Mouse (Mus musculus) myocyte (in vitro differentiated cells): ENCODE data around the gene Ubr7.

Source experiments
- MYOG ChIP-seq, 3 experiments: IDR thresholded peaks; one replicate each; pipeline ENCODE4 v1.6.1; 2011; ENCODE audit warnings: control low read depth in 2 of 3, low read depth in 2 of 3, mild to moderate bottlenecking in 2 of 3; ENCODE audit not compliant: insufficient read length in 2 of 3, control insufficient read depth in 1 of 3, insufficient read depth in 1 of 3
- POLR2A ChIP-seq: IDR thresholded peaks from one replicate; pipeline ENCODE4 v1.6.1; 2011; ENCODE audit warnings: low read depth, mild to moderate bottlenecking, control low read depth, moderate library complexity; ENCODE audit not compliant: insufficient read length

GRCm38 (mm10) chr12:102826399-102826798 lies 68.6 kb downstream of the Ubr7 start:
- TF ChIP-seq POLR2A (no peak), MYOG (IDR thresholded peaks at IDR 0.05; ENCODE audit: control insufficient read depth in 1 of 3, insufficient read depth in 1 of 3, insufficient read length in 2 of 3, low read depth in 2 of 3) (no peak)
